Mouse (Mus musculus) kidney, embryonic 15.5 days (tissue): ENCODE results near the gene AI413582. TPM values are rescaled to one million over a fixed set of nuclear protein-coding genes. Genes with fewer than 3 reads are reported as not detected.

ENCODE experiments used
- ATAC-seq: fragments of 200-750 bp; cut with Nextera tagmentation; replicated peaks from 2 replicates; pipeline ENCODE4 v1.8.0; 2017; ENCODE audit warnings: moderate TSS enrichment; ENCODE audit not compliant: low FRiP score
- H3K27ac ChIP-seq: fragments of 300-500 bp; sonication (generic); 2 replicates; pipeline ENCODE4 v1.5.1; 2015; ENCODE audit warnings: mild to moderate bottlenecking, inconsistent platforms
- H3K27me3 ChIP-seq: fragments of 300-500 bp; sonication (generic); 2 replicates; pipeline ENCODE4 v1.6.1; 2015; ENCODE audit warnings: inconsistent platforms
- H3K36me3 ChIP-seq: fragments of 300-500 bp; sonication (generic); 2 replicates; pipeline ENCODE4 v1.6.1; 2015; ENCODE audit warnings: inconsistent platforms
- H3K4me1 ChIP-seq: fragments of 300-500 bp; sonication (generic); 2 replicates; pipeline ENCODE4 v1.6.1; 2015; ENCODE audit warnings: inconsistent platforms
- H3K4me2 ChIP-seq: fragments of 300-500 bp; sonication (generic); 2 replicates; pipeline ENCODE4 v1.6.1; 2015; ENCODE audit warnings: moderate library complexity, mild to moderate bottlenecking, inconsistent platforms
- H3K4me3 ChIP-seq: fragments of 300-500 bp; sonication (generic); replicated peaks from 2 replicates; pipeline ENCODE4 v1.5.1; 2015; ENCODE audit warnings: mild to moderate bottlenecking, inconsistent platforms
- H3K9ac ChIP-seq: fragments of 300-500 bp; sonication (generic); 2 replicates; pipeline ENCODE4 v1.6.1; 2015; ENCODE audit warnings: mild to moderate bottlenecking, inconsistent platforms
- H3K9me3 ChIP-seq: fragments of 300-500 bp; sonication (generic); replicated peaks from 2 replicates; pipeline ENCODE4 v1.6.1; 2016; ENCODE audit warnings: inconsistent platforms
- WGBS: fragments of 180-500 bp; shearing (Covaris S2); methylation state at CpG from one replicate; pipeline ENCODE4 v1.1.7; 2015; ENCODE audit warnings: mixed read lengths; 5-methylcytosine and 5-hydroxymethylcytosine counted together
- polyA plus RNA-seq: library from polyadenylated mRNA; unstranded; fragments of >200 nt; fragmentation: Nextera tagmentation; extraction: Ambion mirVana; gene quantifications from 2 replicates; pipeline ENCODE4 v1.2.1, GENCODE M21; 2015

The AI413582 gene
- polyA plus RNA-seq, 1 experiment from 2014 or later, result 17.3 TPM

GRCm38 (mm10) chr17:27558845-27559244 lies 6.7 kb downstream of the AI413582 start:
- Histone ChIP-seq H3K36me3 (peaks cover 23% of the 10 kb centered on the region), H3K4me3 (peak overlapping the region; percentile 86), H3K27ac (0 out of 2 replicates have a peak overlapping the region, but pooled peaks have one; percentile 14), H3K27me3 (no peaks in the 10 kb centered on the region), H3K4me2 (peak overlapping the region; percentile 90), H3K9ac (peak overlapping the region; percentile 23; the same call in 1 of the 2 replicates), H3K4me1 (peaks cover 58% of the 10 kb centered on the region), H3K9me3 (no peaks in the 10 kb centered on the region)
- ATAC-seq, result no peak
- 9% methylated on average over 5 of the region's 5 CpGs for WGBS

GRCm38 (mm10) chr17:27557927-27558661 lies 7.5 kb downstream of the AI413582 start:
- no peak for ATAC-seq
- WGBS, result 5% methylated on average over 14 of the region's 14 CpGs
- H3K27me3 ChIP-seq, result no peaks in the 10 kb centered on the region
- H3K4me3 ChIP-seq, result peak overlapping the region; percentile 86
- H3K36me3 ChIP-seq, result peaks cover 19% of the 10 kb centered on the region
- H3K27ac ChIP-seq, result peak overlapping the region; percentile 98
- H3K4me2 ChIP-seq, result peak overlapping the region; percentile 90
- peaks cover 54% of the 10 kb centered on the region for H3K4me1 ChIP-seq
- H3K9ac ChIP-seq, result peak overlapping the region; percentile 90
- H3K9me3 ChIP-seq, result no peaks in the 10 kb centered on the region

- H3K4me3 ChIP-seq, result peak overlapping the region; percentile 86
- peak overlapping the region; percentile 98 for H3K27ac ChIP-seq
- no peaks in the 10 kb centered on the region for H3K27me3 ChIP-seq
- H3K9me3 ChIP-seq, result no peaks in the 10 kb centered on the region
- peaks cover 54% of the 10 kb centered on the region for H3K4me1 ChIP-seq
- H3K9ac ChIP-seq, result peak overlapping the region; percentile 90
- peak overlapping the region; percentile 90 for H3K4me2 ChIP-seq
- under 1% methylated on average over 57 of the region's 75 CpGs for WGBS
- H3K36me3 ChIP-seq, result peaks cover 19% of the 10 kb centered on the region
- peak; percentile 16 for ATAC-seq
Observed at GRCm38 (mm10) chr17:27557181-27557926, 8.2 kb downstream of the AI413582 start.

- Histone ChIP-seq H3K9me3 (no peaks in the 10 kb centered on the region), H3K4me3 (peak within 1 kb of the TSS; percentile 86), H3K4me1 (peaks cover 48% of the 10 kb centered on the region), H3K27ac (peak within 1 kb of the TSS; percentile 98), H3K36me3 (peaks cover 14% of the 10 kb centered on the region), H3K9ac (peak within 1 kb of the TSS; percentile 90), H3K27me3 (no peaks in the 10 kb centered on the region), H3K4me2 (peak within 1 kb of the TSS; percentile 90)
- peak; percentile 73 for ATAC-seq
- WGBS, result under 1% methylated on average over 79 of the region's 79 CpGs
Observed at GRCm38 (mm10) chr17:27556315-27557011, 9.1 kb downstream of the AI413582 start, which contains the start of gene Hmga1. TSS of gene Hmga1 (plus strand) at chr17:27556497.

- peaks cover 48% of the 10 kb centered on the region for H3K4me1 ChIP-seq
- H3K36me3 ChIP-seq, result peaks cover 6% of the 10 kb centered on the region; the same call in 1 of the 2 replicates
- no peaks in the 10 kb centered on the region for H3K9me3 ChIP-seq
- H3K9ac ChIP-seq, result peak overlapping the region; percentile 90
- WGBS, result 0% methylated on average over 55 of the region's 55 CpGs
- H3K4me2 ChIP-seq, result peak overlapping the region; percentile 90
- H3K27ac ChIP-seq, result peak overlapping the region; percentile 98
- H3K4me3 ChIP-seq, result peak overlapping the region; percentile 86
- ATAC-seq, result peak; percentile 58
- H3K27me3 ChIP-seq, result no peaks in the 10 kb centered on the region
Observed at GRCm38 (mm10) chr17:27555512-27556172, 9.9 kb downstream of the AI413582 start.

GRCm38 (mm10) chr17:27555075-27555511 lies 10.5 kb downstream of the AI413582 start:
- Histone ChIP-seq H3K9me3 (no peaks in the 10 kb centered on the region), H3K36me3 (peaks cover 3% of the 10 kb centered on the region; the same call in 1 of the 2 replicates), H3K27me3 (no peaks in the 10 kb centered on the region), H3K27ac (peak overlapping the region; percentile 98), H3K4me2 (peak overlapping the region; percentile 90), H3K9ac (peak overlapping the region; percentile 90), H3K4me3 (peak overlapping the region; percentile 86), H3K4me1 (peaks cover 46% of the 10 kb centered on the region)
- under 1% methylated on average over 39 of the region's 39 CpGs for WGBS
- ATAC-seq, result peak; percentile 13

- peak overlapping the region; percentile 98 for H3K27ac ChIP-seq
- H3K4me3 ChIP-seq, result peak overlapping the region; percentile 86
- H3K4me2 ChIP-seq, result peak overlapping the region; percentile 90
- no peaks in the 10 kb centered on the region for H3K36me3 ChIP-seq
- H3K9ac ChIP-seq, result peak overlapping the region; percentile 90
- no peaks in the 10 kb centered on the region for H3K27me3 ChIP-seq
- WGBS, result 48% methylated on average over 20 of the region's 20 CpGs
- peaks cover 45% of the 10 kb centered on the region for H3K4me1 ChIP-seq
- ATAC-seq, result no peak
- no peaks in the 10 kb centered on the region for H3K9me3 ChIP-seq
Observed at GRCm38 (mm10) chr17:27554062-27554960, 11.2 kb downstream of the AI413582 start.

GRCm38 (mm10) chr17:27552215-27553201 lies 13.0 kb downstream of the AI413582 start:
- no peak overlapping the region for H3K4me3 ChIP-seq
- H3K4me1 ChIP-seq, result peaks cover 31% of the 10 kb centered on the region
- no peaks in the 10 kb centered on the region for H3K36me3 ChIP-seq
- H3K27ac ChIP-seq, result no peak overlapping the region
- no peaks in the 10 kb centered on the region for H3K27me3 ChIP-seq
- no peak for ATAC-seq
- H3K9me3 ChIP-seq, result no peaks in the 10 kb centered on the region
- no peak overlapping the region for H3K4me2 ChIP-seq
- no peak overlapping the region for H3K9ac ChIP-seq
- 79% methylated on average over 23 of the region's 23 CpGs for WGBS

- WGBS, result 63% methylated on average over 10 of the region's 10 CpGs
- Histone ChIP-seq H3K9me3 (no peaks in the 10 kb centered on the region), H3K9ac (no peak overlapping the region), H3K4me1 (peaks cover 34% of the 10 kb centered on the region), H3K4me2 (no peak overlapping the region), H3K27ac (no peak overlapping the region), H3K36me3 (no peaks in the 10 kb centered on the region), H3K4me3 (no peak overlapping the region), H3K27me3 (no peaks in the 10 kb centered on the region)
- ATAC-seq, result no peak
Observed at GRCm38 (mm10) chr17:27551393-27551940, 14.1 kb downstream of the AI413582 start.
